In the genomic region with DNA sequence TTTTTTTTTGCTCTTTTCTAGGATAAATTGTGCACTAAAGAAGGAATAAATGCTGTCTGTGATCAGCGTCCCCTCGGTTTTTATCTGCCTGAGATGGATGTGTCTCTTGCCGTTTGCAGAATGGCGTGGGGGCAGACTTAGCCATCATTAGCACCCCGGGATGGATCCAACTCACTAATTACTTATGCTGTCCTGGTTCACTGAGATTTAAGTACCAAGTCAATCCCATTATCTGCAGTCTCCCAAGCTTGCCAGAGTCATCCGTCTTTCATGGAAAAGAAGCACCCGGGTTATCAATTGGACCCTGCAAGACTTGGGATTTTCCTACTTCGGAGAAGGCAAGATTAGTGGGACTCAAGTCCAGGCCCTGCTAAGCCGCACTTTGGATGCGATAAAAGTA, we compare ENCODE assay signal across 15 mouse cellular contexts.
DNase-seq lines count a peak whose midpoint lies in the region; ATAC-seq and TF ChIP-seq lines count a peak whose summit lies in the region.
"Had no signal": no experiment of that assay in that cellular context is flagged by ENCODE, and none has a peak within 500 bp of the region (broad histone marks: within the 10 kb centered on the region; RNA-seq: fewer than 3 reads in every experiment).

No protein-coding gene starts in this region.

- peak overlapping the region; percentile 89 for H3K27ac ChIP-seq in forebrain, embryonic 13.5 days
- peak overlapping the region; percentile 49 for H3K27ac ChIP-seq in hindbrain, embryonic 14.5 days
- peak overlapping the region; percentile 74 for H3K27ac ChIP-seq in midbrain, embryonic 15.5 days
- H3K27ac ChIP-seq: embryonic facial prominence, embryonic 10.5 days; left cerebral cortex, adult 2 months; limb, embryonic 12.5 days; liver, embryonic 14.5 days had no signal

- 20% methylated on average over 10 of the region's 10 CpGs for WGBS in forebrain, embryonic 13.5 days
- WGBS in hindbrain, embryonic 14.5 days: 27% methylated on average over 10 of the region's 10 CpGs
- 15% methylated on average over 10 of the region's 10 CpGs for WGBS in midbrain, embryonic 15.5 days
- WGBS in lung, adult 2 months: 56% methylated on average over 10 of the region's 10 CpGs

- no peaks in the 10 kb centered on the region for H3K27me3 ChIP-seq in forebrain, embryonic 13.5 days
- H3K27me3 ChIP-seq in hindbrain, embryonic 14.5 days (ENCODE audit: control insufficient read depth, insufficient read depth, low read length): no peaks in the 10 kb centered on the region
- no peaks in the 10 kb centered on the region for H3K27me3 ChIP-seq in midbrain, embryonic 15.5 days (replicated peaks)
- H3K27me3 ChIP-seq: heart, embryonic 12.5 days; limb, embryonic 12.5 days; megakaryocyte, embryonic 14.5 days had no signal

- peak overlapping the region; percentile 54; the same call in 1 of the 2 replicates for H3K4me2 ChIP-seq in forebrain, embryonic 13.5 days
- no peak overlapping the region for H3K4me2 ChIP-seq in hindbrain, embryonic 14.5 days (replicated peaks)
- peak overlapping the region; percentile 41 for H3K4me2 ChIP-seq in midbrain, embryonic 15.5 days
- H3K4me2 ChIP-seq: heart, embryonic 12.5 days; limb, embryonic 12.5 days had no signal

- peak; percentile 19 for DNase-seq in embryo, embryonic 10.5 days (ENCODE audit: low spot score)
- DNase-seq in embryo, embryonic 9.5 days (ENCODE audit: extremely low spot score): no peak
- no peak for DNase-seq in hindbrain, embryonic 14.5 days (ENCODE audit: low spot score)
- no peak for DNase-seq in lung, adult 2 months
- DNase-seq in kidney, adult 8-10 months: no peak

- no peaks in the 10 kb centered on the region for H3K9me3 ChIP-seq in forebrain, embryonic 13.5 days (replicated peaks)
- H3K9me3 ChIP-seq in hindbrain, embryonic 14.5 days (ENCODE audit: control insufficient read depth, low read length): no peaks in the 10 kb centered on the region
- no peaks in the 10 kb centered on the region for H3K9me3 ChIP-seq in midbrain, embryonic 15.5 days
- H3K9me3 ChIP-seq: embryonic facial prominence, embryonic 10.5 days; heart, embryonic 12.5 days; limb, embryonic 12.5 days had no signal

- H3K9ac ChIP-seq in forebrain, embryonic 13.5 days: peak overlapping the region; percentile 34; the same call in 1 of the 2 replicates
- no peak overlapping the region for H3K9ac ChIP-seq in hindbrain, embryonic 14.5 days
- no peak overlapping the region for H3K9ac ChIP-seq in midbrain, embryonic 15.5 days
- H3K9ac ChIP-seq: heart, embryonic 12.5 days; limb, embryonic 12.5 days; liver, embryonic 14.5 days had no signal

- no peak for TF ChIP-seq POLR2A in lung, adult 2 months (IDR thresholded peaks at IDR 0.05; ENCODE audit: borderline replicate concordance, extremely low read depth, low read depth, low read length)

- H3K36me3 ChIP-seq in forebrain, embryonic 13.5 days (ENCODE audit: poor library complexity, severe bottlenecking): no peaks in the 10 kb centered on the region
- H3K36me3 ChIP-seq in hindbrain, embryonic 14.5 days (replicated peaks; ENCODE audit: control insufficient read depth, insufficient read depth): no peaks in the 10 kb centered on the region
- no peaks in the 10 kb centered on the region for H3K36me3 ChIP-seq in midbrain, embryonic 15.5 days (replicated peaks)
- H3K36me3 ChIP-seq: embryonic facial prominence, embryonic 10.5 days; heart, embryonic 12.5 days; limb, embryonic 12.5 days had no signal

- no peak for TF ChIP-seq CTCF in lung, adult 2 months (IDR thresholded peaks at IDR 0.05; ENCODE audit: insufficient read depth, low read length)

- no peak for ATAC-seq in forebrain, embryonic 13.5 days
- ATAC-seq in hindbrain, embryonic 14.5 days (ENCODE audit: low FRiP score): no peak
- no peak for ATAC-seq in midbrain, embryonic 15.5 days (replicated peaks)
- ATAC-seq in activated CD4-positive, CD25-positive, alpha-beta regulatory T cell, adult 4 months: no peak
- ATAC-seq: intestine, postnatal 0 days had no signal

- H3K4me3 ChIP-seq in forebrain, embryonic 13.5 days: no peak overlapping the region
- H3K4me3 ChIP-seq in hindbrain, embryonic 14.5 days (replicated peaks; ENCODE audit: low read length): no peak overlapping the region
- no peak overlapping the region for H3K4me3 ChIP-seq in midbrain, embryonic 15.5 days
- H3K4me3 ChIP-seq in lung, adult 2 months (replicated peaks; ENCODE audit: extremely low read depth, low read depth, low read length): no peak overlapping the region
- H3K4me3 ChIP-seq: embryonic facial prominence, embryonic 10.5 days; heart, embryonic 12.5 days; limb, embryonic 12.5 days; megakaryocyte, embryonic 14.5 days had no signal

- peaks cover 66% of the 10 kb centered on the region for H3K4me1 ChIP-seq in forebrain, embryonic 13.5 days
- H3K4me1 ChIP-seq in hindbrain, embryonic 14.5 days (replicated peaks; ENCODE audit: control insufficient read depth, insufficient read depth, low read length): peaks cover 27% of the 10 kb centered on the region
- peaks cover 37% of the 10 kb centered on the region for H3K4me1 ChIP-seq in midbrain, embryonic 15.5 days
- H3K4me1 ChIP-seq in lung, adult 2 months (ENCODE audit: control insufficient read depth, insufficient read depth, low read length): no peaks in the 10 kb centered on the region
- H3K4me1 ChIP-seq: heart, embryonic 12.5 days; limb, embryonic 12.5 days; megakaryocyte, embryonic 14.5 days had no signal
